Mouse (Mus musculus) heart, postnatal 4 days (tissue): Measurements from ENCODE around the gene Skp1a. TPM values are rescaled to one million over a fixed set of nuclear protein-coding genes. Genes with fewer than 3 reads are reported as not detected.

ENCODE experiments used
- DNase-seq: peaks from one replicate; pipeline ENCODE4 v3.0.0; 2021
- total RNA-seq, 2 experiments: library from RNA; stranded (reverse); gene quantifications; 2 replicates each; pipeline ENCODE4 v1.2.3; 2021

Skp1a gene
- total RNA-seq, 2 experiments from 2014 or later = 239 to 250 TPM

- peak; percentile 82 for DNase-seq
Observed at GRCm38 (mm10) chr11:52253674-52254375, 22.0 kb downstream of the Skp1a start.

- no peak for DNase-seq
Observed at GRCm38 (mm10) chr11:52255077-52255476, 23.3 kb downstream of the Skp1a start.

GRCm38 (mm10) chr11:52257376-52257775 is 25.6 kb downstream of the Skp1a start:
- no peak for DNase-seq

GRCm38 (mm10) chr11:52258711-52259110 is 26.9 kb downstream of the Skp1a start:
- no peak for DNase-seq

DNA sequence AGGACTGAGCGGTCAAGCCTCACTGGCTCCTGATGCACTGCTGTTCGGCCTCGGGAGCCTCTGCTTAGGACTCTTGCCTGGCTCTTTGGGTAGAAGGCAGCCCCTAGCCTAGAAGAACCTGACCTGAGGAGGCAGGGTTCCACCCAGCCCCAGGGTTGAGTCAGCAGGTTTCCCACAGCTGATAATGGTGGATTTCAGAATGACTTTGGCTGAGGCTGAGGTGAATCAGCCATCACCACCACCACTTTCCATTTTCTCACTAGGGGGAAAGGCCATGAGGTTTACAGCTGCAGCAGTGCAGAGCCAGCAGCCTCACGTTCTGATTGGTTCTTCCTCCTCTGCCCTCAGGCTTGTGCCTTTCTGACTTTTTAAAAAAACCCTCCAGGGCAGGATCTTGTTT is 29.1 kb downstream of the Skp1a start:
- no peak for DNase-seq

DNA sequence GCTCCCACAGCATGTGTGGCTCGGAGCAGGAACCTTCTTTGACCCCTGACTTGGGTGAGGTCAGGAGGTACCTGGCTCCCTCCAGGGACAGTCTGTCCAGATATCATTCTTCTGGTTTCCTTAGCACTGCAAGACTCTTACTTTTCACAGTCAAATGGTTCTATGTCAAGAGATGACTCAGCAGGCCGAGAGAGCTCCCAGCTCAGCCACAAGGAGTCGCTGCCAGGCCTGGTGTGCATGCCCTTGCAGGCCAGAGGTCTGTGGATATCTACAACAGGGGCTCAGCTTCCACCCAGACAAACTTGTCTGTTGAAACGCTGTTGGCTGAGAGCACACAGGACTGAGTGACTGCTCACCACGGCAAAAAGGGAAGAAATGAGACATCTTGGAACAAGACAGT is 30.1 kb downstream of the Skp1a start:
- DNase-seq = peak; percentile 82

GRCm38 (mm10) chr11:52262338-52262737 is 30.5 kb downstream of the Skp1a start:
- DNase-seq = no peak

GRCm38 (mm10) chr11:52264871-52265270 is 33.1 kb downstream of the Skp1a start:
- no peak for DNase-seq

DNA sequence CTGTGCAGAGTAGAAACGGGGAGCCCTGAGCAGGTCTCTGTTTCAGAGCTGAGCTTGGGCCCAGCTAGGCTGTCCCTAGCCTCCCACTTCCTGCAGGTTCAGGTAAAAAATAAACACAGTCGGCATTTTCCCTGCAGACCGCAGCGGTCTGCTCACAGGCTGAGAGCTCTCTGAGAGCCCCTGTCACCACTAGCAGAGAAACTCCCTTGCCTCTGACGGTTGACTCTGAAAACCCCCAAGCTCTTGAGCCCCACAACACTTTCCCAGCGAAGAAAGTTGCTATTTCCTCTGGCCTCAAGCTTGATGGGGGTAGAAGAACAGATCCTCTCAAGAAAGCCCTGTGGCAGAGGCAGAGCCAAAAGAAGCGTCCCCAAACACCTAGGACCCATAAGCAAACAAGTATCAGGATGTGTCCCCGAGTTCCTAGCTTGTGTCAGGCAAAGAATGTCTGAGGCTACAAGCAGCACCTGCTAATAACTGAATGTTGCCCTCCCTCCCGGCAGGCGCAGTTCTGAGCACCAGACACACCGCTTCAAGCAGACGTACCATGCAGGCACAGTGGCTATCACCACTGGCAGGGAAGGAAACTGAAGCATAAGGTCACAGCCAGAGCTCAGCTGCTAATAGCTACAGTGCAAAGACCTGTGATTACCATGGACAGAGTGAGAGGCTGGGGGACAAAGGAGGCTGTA is 34.0 kb downstream of the Skp1a start:
- DNase-seq = no peak

GRCm38 (mm10) chr11:52267271-52267670 is 35.5 kb downstream of the Skp1a start:
- DNase-seq = no peak

DNA sequence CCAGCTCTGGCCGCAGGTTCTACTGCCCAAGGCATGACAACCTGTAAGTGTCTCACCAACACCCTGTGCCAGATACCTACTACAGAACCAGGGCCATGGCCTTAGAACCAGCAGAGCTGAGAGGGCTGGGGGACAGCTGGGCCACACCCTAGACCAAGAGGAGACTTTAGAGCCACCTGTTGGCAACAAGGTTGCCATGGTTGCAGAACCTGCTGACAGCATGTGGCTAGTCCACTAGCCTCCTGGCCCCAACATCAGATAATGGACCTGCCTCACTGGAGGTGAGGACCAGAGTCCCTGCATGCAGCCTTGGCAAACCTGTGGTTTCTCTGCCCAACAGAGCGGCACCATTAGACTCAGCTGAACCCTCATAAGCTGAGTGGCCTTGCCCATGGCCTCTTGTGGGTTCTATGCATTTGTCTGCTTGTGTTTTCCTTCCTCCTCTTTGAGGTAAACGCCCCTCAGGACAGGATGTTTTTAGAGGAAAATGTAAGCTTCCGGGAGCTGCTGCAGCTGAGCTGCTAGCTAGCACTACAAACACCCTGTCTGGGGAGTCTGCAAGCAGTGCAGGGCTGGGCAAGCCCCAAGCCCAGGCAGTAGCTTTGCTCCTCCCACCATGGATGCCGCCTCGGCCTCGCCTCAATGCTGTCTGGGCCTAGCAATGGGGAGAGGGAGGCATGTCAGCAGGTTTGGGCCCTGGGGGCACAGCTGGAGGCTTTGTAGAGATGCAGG is 36.5 kb downstream of the Skp1a start:
- DNase-seq = no peak

DNA sequence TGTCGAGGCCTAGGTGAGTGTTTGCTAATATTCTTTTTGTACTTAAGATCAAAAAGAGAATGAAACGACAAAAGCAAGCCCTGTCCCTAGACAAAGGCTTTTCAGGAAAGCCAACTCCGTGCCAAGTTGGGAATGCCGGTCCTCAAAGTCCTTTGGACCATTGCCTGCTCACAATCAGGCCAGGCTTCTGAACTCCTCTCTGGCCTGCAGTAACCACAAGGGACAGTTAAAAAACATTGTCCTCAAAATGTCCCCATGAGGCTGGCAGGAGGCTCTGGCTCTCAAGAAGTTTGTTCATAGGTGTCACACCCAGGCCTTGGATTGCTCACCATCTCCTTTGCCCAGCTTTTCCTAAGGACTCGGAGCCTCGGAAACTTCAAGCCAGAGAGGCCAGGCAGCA is 38.0 kb downstream of the Skp1a start:
- peak; percentile 32 for DNase-seq

DNA sequence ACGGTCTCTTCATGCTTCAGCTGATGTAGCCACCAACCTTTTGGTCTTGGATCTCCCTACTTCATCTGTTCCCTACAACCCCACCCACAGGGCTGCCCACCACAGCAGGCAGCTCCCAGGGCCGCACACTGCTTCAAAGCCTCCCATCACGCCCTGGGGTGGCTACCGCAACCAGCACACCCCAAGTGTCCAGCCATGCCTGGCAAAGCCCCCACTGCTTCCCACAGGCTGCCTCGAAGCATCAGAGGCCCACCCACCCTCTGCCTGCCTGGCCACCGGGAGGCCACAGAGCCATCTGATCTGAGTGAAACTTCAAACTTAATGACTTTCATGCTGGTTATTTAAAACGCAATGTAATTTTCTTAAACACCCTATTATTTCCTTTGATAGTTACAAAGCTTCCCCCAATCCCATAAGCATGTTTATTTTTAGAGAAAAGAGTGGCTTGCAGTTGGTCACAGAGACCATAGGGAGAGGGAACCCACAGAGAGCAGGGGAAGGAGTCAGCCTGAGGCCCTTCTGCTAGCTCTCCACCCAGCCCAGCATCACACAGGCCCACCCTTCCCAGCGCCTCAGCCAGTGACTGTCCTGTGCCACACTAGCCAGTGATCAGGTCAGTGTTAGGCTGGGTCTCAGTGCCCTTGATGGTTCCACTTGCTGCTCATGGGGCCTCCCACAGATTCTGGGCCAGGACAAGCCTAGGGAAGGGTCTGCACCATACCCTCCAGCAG is 40.1 kb downstream of the Skp1a start:
- no peak for DNase-seq

GRCm38 (mm10) chr11:52272619-52273018 is 40.8 kb downstream of the Skp1a start:
- DNase-seq = no peak

GRCm38 (mm10) chr11:52273183-52273941 is 41.6 kb downstream of the Skp1a start:
- peak; percentile 37 for DNase-seq

GRCm38 (mm10) chr11:52273942-52274330 is 42.1 kb downstream of the Skp1a start:
- no peak for DNase-seq

- no peak for DNase-seq
Observed at GRCm38 (mm10) chr11:52274456-52275112, 42.8 kb downstream of the Skp1a start.

GRCm38 (mm10) chr11:52275366-52275765 is 43.6 kb downstream of the Skp1a start:
- DNase-seq = no peak

- DNase-seq = no peak
Observed at GRCm38 (mm10) chr11:52275774-52276555, 44.2 kb downstream of the Skp1a start.

- no peak for DNase-seq
Observed at GRCm38 (mm10) chr11:52276961-52277391, 45.2 kb downstream of the Skp1a start.
